Mouse (Mus musculus) stomach, postnatal 0 days (tissue): ENCODE data around the gene Pdzk1ip1. TPM values are rescaled to one million over a fixed set of nuclear protein-coding genes. Genes with fewer than 3 reads are reported as not detected.

Experiments used
- ATAC-seq: fragments of 200-750 bp; cut with Nextera tagmentation; 2 replicates; pipeline ENCODE4 v1.8.0; 2017; ENCODE audit not compliant: low FRiP score, low TSS enrichment
- DNase-seq: peaks from one replicate; pipeline ENCODE4 v3.0.0-alpha.2; 2016; ENCODE audit warnings: low spot score
- H3K27ac ChIP-seq: fragments of 300-500 bp; sonication (generic); replicated peaks from 2 replicates; pipeline ENCODE4 v1.5.1; 2014; ENCODE audit warnings: mild to moderate bottlenecking, control low read depth
- H3K27me3 ChIP-seq: fragments of 300-500 bp; sonication (generic); 2 replicates; pipeline ENCODE4 v1.6.1; 2014; ENCODE audit warnings: low read length; ENCODE audit not compliant: control insufficient read depth, insufficient read depth
- H3K36me3 ChIP-seq: fragments of 300-500 bp; sonication (generic); 2 replicates; pipeline ENCODE4 v1.6.1; 2014; ENCODE audit warnings: low read length, mixed read lengths; ENCODE audit not compliant: control insufficient read depth, insufficient read depth
- H3K4me1 ChIP-seq: fragments of 300-500 bp; sonication (generic); replicated peaks from 2 replicates; pipeline ENCODE4 v1.6.1; 2014; ENCODE audit warnings: antibody characterized with exemption; ENCODE audit not compliant: control insufficient read depth, insufficient read depth
- H3K4me2 ChIP-seq: fragments of 300-500 bp; sonication (generic); replicated peaks from 2 replicates; pipeline ENCODE4 v1.6.1; 2014; ENCODE audit warnings: low read depth, mild to moderate bottlenecking, control low read depth, moderate library complexity
- H3K4me3 ChIP-seq: fragments of 300-500 bp; sonication (generic); 2 replicates; pipeline ENCODE4 v1.5.1; 2014; ENCODE audit warnings: low read depth, low read length, control low read depth
- H3K9ac ChIP-seq: fragments of 300-500 bp; sonication (generic); 2 replicates; pipeline ENCODE4 v1.6.1; 2014; ENCODE audit warnings: mild to moderate bottlenecking, low read length, control low read depth, mixed read lengths
- H3K9me3 ChIP-seq: fragments of 300-500 bp; sonication (generic); 2 replicates; pipeline ENCODE4 v1.6.1; 2016; ENCODE audit warnings: low read length; ENCODE audit not compliant: control insufficient read depth
- CTCF ChIP-seq: IDR thresholded peaks from 2 replicates; pipeline ENCODE4 v1.5.1; 2016; ENCODE audit warnings: antibody characterized with exemption, low read depth, mild to moderate bottlenecking, moderate library complexity
- EP300 ChIP-seq: optimal IDR thresholded peaks from 2 replicates; pipeline ENCODE3; 2016; ENCODE audit warnings: antibody characterized with exemption
- WGBS: fragments of 180-500 bp; shearing (Covaris S2); extraction: QIAGEN DNeasy Blood & Tissue Kit; methylation state at CpG from one replicate; pipeline ENCODE4 v1.1.7; 2014; 5-methylcytosine and 5-hydroxymethylcytosine counted together
- polyA plus RNA-seq: library from polyadenylated mRNA; unstranded; fragments of >200 nt; fragmentation: Nextera tagmentation; extraction: Ambion mirVana; gene quantifications from 2 replicates; pipeline ENCODE4 v1.2.1, GENCODE M21; 2015

Pdzk1ip1 gene
- polyA plus RNA-seq: 255 and 279 TPM in 2 replicates

GRCm38 (mm10) chr4:115088611-115089338 lies at the start of gene Pdzk1ip1:
TSS of gene Pdzk1ip1 (plus strand) at chr4:115088708.
- ATAC-seq: peak; percentile 85

GRCm38 (mm10) chr4:115045621-115046020 lies 42.9 kb upstream of the Pdzk1ip1 start:
- Histone ChIP-seq H3K27ac (no peak overlapping the region), H3K4me2 (no peak overlapping the region), H3K4me3 (no peak overlapping the region), H3K27me3 (no peaks in the 10 kb centered on the region), H3K9ac (no peak overlapping the region), H3K9me3 (no peaks in the 10 kb centered on the region), H3K4me1 (no peaks in the 10 kb centered on the region), H3K36me3 (peaks cover 5% of the 10 kb centered on the region; the same call in 1 of the 2 replicates)
- WGBS: 72% methylated on average over 3 of the region's 3 CpGs
- ATAC-seq: no peak
- TF ChIP-seq EP300 (no peak), CTCF (no peak)
- no peak for DNase-seq

More at GRCm38 (mm10) chr4:115088611-115089338, at the start of gene Pdzk1ip1:
- TF ChIP-seq CTCF (no peak), EP300 (no peak)
- Histone ChIP-seq H3K4me3 (peak within 1 kb of the TSS; percentile 21), H3K36me3 (no peaks in the 10 kb centered on the region), H3K9ac (peak within 1 kb of the TSS; percentile 43; the same call in 1 of the 2 replicates), H3K4me1 (no peaks in the 10 kb centered on the region), H3K27me3 (no peaks in the 10 kb centered on the region), H3K9me3 (no peaks in the 10 kb centered on the region), H3K27ac (peak within 1 kb of the TSS; percentile 87), H3K4me2 (peak within 1 kb of the TSS; percentile 47)
- DNase-seq: peak; percentile 78
- 10% methylated on average over 11 of the region's 11 CpGs for WGBS

- peak; percentile 66 for DNase-seq
- Histone ChIP-seq H3K27me3 (no peaks in the 10 kb centered on the region), H3K36me3 (no peaks in the 10 kb centered on the region), H3K27ac (no peak overlapping the region), H3K4me1 (no peaks in the 10 kb centered on the region), H3K9ac (no peak overlapping the region), H3K4me3 (no peak overlapping the region), H3K9me3 (no peaks in the 10 kb centered on the region), H3K4me2 (no peak overlapping the region)
- 5% methylated on average over 5 of the region's 5 CpGs for WGBS
- no peak for ATAC-seq
- TF ChIP-seq EP300: no peak
- peak; percentile 70 for TF ChIP-seq CTCF
Observed at GRCm38 (mm10) chr4:115047750-115048149, 40.8 kb upstream of the Pdzk1ip1 start.

GRCm38 (mm10) chr4:115048190-115048589 lies 40.3 kb upstream of the Pdzk1ip1 start:
- Histone ChIP-seq H3K27me3 (no peaks in the 10 kb centered on the region), H3K4me2 (no peak overlapping the region), H3K4me1 (no peaks in the 10 kb centered on the region), H3K4me3 (no peak overlapping the region), H3K9me3 (no peaks in the 10 kb centered on the region), H3K27ac (no peak overlapping the region), H3K36me3 (no peaks in the 10 kb centered on the region), H3K9ac (no peak overlapping the region)
- ATAC-seq: no peak
- 65% methylated on average over 8 of the region's 8 CpGs for WGBS
- no peak for DNase-seq
- TF ChIP-seq EP300: no peak

GRCm38 (mm10) chr4:115051245-115051644 lies 37.3 kb upstream of the Pdzk1ip1 start:
- DNase-seq (no peak), ATAC-seq (no peak)
- no peaks in the 10 kb centered on the region for H3K36me3 ChIP-seq
- H3K4me2 ChIP-seq: no peak overlapping the region
- no peaks in the 10 kb centered on the region for H3K4me1 ChIP-seq
- no peak overlapping the region for H3K27ac ChIP-seq
- H3K9ac ChIP-seq: no peak overlapping the region
- no peak for TF ChIP-seq EP300
- no peak for TF ChIP-seq CTCF
- WGBS: 76% methylated on average over 5 of the region's 5 CpGs
- no peaks in the 10 kb centered on the region for H3K9me3 ChIP-seq
- H3K27me3 ChIP-seq: peaks cover 2% of the 10 kb centered on the region; the same call in 1 of the 2 replicates
- H3K4me3 ChIP-seq: no peak overlapping the region

- DNase-seq: peak; percentile 66
- Histone ChIP-seq H3K9ac (no peak overlapping the region), H3K27ac (peak overlapping the region; percentile 69), H3K4me3 (peak overlapping the region; percentile 23), H3K27me3 (peaks cover 5% of the 10 kb centered on the region; the same call in 1 of the 2 replicates), H3K4me2 (peak overlapping the region; percentile 39), H3K9me3 (no peaks in the 10 kb centered on the region), H3K36me3 (no peaks in the 10 kb centered on the region), H3K4me1 (0 out of 2 replicates have a peak, but pooled peaks cover 3% of the 10 kb centered on the region)
- no peak for TF ChIP-seq CTCF
- no peak for TF ChIP-seq EP300
- 4% methylated on average over 36 of the region's 36 CpGs for WGBS
- peak; percentile 55 for ATAC-seq
Observed at GRCm38 (mm10) chr4:115052343-115053005, 36.0 kb upstream of the Pdzk1ip1 start.
